Mouse (Mus musculus): ENCODE measurements at regions not wholly inside any gene's neighbourhood (a gene's known extent, or its start where the extent isn't known, plus 50 kb on each side); places are given as distances from the start of the nearest gene placed in this dataset.
A peak's percentile ranks its signal among the peaks of the same experiment; 100 is the strongest.

- DNase-seq, result no peak
Observed at GRCm38 (mm10) chr17:29775836-29776235, 59.0 kb upstream of the Ccdc167 start.

- DNase-seq, result peak; percentile 56 to 78
Observed at GRCm38 (mm10) chr17:29773339-29773738, 56.5 kb upstream of the Ccdc167 start.

GRCm38 (mm10) chr17:29770914-29771313, 54.1 kb upstream of the Ccdc167 start:
- no peak for DNase-seq

GRCm38 (mm10) chr17:29769631-29770030, 52.8 kb upstream of the Ccdc167 start:
- no peak for DNase-seq

- peak in 1 of 2 experiments; percentile 37 for DNase-seq
Observed at GRCm38 (mm10) chr17:29769143-29769542, 52.3 kb upstream of the Ccdc167 start.

GRCm38 (mm10) chr17:29768642-29769041, 51.8 kb upstream of the Ccdc167 start:
- no peak for DNase-seq

Data from lung, postnatal 4 days (tissue).